Mouse (Mus musculus): ENCODE measurements around the gene Helz2.
"Not testable (repeated sequence)": the region's sequence is repeated elsewhere in the genome, so short reads cannot be mapped to it uniquely, and the experiment has no call there.

Helz2 gene

GRCm38 (mm10) chr2:181193044-181193443 lies 48.8 kb downstream of the Helz2 start:
- no peak for DNase-seq (ENCODE audit: low spot score)

DNA sequence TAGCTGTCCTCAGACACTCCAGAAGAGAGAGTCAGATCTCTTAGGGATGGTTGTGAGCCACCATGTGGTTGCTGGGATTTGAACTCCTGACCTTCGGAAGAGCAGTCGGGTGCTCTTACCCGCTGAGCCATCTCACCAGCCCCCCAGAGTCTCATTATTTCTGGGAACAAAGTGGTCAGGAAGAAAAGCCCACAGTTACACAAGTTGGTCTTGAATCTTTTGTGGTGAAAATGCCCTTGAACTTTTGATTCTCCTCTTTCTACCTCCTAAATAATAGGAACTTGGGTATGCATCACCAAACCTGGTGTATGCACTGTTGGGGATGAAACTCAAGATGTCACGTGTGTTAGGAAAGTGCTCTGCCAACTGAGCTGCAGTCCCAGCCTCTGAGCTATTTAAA lies 49.9 kb downstream of the Helz2 start:
- DNase-seq (ENCODE audit: low spot score): no peak

- not testable (repeated sequence) for DNase-seq (ENCODE audit: low spot score)
These were observed 50.4 kb downstream of the Helz2 start for GRCm38 (mm10) chr2:181191385-181191784.

DNA sequence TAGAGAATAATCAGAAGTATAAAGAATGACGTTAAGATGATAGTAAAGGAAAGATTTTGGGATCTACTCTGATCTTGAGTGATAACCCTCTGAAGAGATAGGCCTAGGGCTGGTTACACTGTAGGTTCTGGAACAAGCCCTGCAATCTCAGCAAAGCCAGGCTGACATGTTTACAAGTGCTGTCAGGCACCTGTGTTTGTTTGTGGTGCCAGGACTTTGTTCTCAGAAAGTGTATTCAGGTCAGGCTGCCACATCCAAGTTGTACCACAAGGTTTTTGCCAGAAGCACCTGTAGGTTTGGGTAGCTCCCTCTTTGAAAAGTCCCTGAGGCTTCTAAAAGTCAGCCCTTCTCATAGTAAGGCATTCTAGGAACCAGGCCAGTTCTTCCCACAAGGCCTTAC lies 52.5 kb downstream of the Helz2 start:
- no peak for DNase-seq (ENCODE audit: low spot score)

- no peak for DNase-seq (ENCODE audit: low spot score)
These were observed 53.1 kb downstream of the Helz2 start for GRCm38 (mm10) chr2:181188681-181189080.

DNA sequence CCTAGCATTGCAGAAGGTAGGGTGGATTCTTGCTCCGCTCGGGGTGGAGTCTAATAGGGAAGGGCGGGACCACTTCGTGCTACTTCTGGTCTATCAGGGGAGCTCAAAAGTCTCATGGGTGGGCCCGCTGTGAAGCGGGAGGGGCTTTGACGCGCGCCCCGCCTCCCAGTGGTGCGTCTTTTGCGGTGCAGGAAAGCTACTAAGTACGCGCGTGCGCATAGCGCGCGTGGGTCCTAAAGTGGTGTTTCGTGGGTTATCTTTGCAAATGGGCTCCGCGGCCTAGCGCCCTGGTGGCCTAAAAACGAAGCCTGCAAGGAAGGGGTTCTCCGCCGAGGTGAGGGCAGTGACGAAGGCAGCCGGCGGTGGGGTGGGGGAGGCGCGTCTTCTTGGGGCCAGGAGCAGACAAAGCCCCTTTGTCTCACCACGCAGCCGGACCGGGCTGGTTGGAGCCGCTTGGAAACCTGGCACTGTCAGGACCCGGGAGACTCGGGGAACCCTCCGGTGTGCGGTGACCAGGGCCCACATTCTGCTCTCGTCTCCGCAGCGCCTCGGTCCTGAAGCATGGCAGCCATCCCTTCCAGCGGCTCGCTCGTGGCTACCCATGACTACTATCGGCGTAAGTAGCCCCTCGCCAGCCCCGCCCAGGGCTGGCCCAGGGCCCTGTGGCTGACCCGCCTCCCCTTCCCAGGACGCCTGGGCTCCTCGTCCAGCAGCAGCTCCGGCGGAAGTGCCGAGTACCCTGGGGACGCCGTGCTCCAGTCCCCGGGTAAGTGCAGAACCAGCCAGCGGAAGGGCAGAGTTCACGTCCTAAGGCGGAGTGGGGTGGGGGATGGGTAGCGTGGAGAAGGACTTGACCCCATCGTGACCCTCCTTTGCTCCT lies 54.5 kb downstream of the Helz2 start, which contains the start of gene Ppdpf:
Gene Ppdpf (plus strand): TSS at position 127 of the 880 bp plus-strand sequence.
- DNase-seq (ENCODE audit: low spot score): peak; percentile 92

DNA sequence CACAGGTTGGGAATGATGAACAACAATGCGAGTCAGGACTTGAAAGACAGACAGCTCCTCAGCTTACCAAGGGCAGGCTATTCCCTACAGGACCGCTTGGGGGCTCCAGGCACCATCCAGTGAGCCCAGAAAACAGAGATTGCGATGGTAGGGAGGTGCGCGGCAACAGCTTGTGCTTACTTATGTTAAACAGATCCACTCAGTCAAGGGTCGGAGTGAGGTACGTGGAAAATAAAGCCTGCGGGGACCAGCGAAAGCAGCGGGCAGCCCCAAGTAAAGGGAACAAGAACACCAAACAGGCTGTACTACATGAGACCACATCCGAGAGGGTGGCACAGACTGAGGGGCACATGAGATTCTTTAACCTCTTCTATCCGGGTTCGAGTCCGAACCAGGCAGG lies 55.2 kb downstream of the Helz2 start:
- DNase-seq (ENCODE audit: low spot score): peak; percentile 70

DNA sequence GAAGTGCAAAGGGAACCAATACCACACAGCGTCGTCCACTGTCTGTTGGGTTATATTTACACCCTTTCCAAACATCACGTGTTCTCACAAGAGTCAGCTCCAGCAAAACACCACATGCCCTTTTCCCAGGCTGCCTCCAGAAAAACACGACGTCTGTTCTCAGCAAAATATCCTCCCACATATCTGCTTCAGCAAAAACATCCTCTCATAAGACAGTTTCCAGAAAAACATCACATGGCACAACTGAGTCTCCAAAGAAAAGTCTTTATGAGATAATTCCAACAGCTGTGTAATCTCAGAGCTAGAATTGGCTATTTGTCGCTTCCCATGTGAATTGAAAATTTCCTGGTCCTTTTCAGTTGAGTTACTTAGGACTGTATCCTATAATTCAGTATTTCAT lies 60.9 kb downstream of the Helz2 start:
- no peak for DNase-seq (ENCODE audit: low spot score)

DNA sequence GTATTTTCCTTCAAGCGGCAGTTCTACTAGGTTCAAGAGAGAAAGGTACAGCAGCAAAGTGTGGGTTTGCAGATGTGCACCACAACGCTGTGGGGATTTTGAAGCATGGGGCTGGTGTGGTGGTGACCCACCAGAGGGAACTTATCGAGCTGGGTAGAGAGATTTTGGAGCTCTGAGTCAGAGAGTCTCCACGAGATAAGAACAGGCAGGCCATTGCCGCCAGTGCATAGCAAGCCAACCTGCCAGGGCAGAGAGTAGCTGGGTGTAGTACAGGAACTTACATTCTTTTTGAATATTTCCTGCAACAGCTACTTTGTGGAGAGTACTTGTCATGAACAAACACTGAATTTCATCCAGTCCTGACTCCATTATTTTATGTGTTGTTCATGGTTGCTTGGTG lies 63.4 kb downstream of the Helz2 start:
- DNase-seq (ENCODE audit: low spot score): no peak

DNA sequence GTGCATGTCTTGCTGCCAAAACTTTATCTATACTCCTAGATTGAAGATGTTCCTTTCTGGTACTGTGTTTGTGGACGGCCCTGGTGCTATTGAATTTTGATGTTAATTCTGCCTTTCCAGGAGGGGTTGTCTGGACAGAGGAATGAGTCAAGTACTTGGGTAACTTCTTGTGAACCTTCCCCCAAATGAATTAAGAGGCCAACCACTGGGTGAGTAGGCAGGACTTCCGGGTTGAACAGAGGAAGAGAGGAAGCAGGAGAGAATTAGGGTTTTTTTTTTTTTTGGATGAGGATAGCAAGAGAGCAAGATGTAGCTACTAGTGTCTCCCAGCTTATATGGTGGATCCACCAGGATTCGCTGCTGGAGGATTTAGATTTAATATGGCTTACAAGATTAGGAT lies 63.8 kb downstream of the Helz2 start:
- DNase-seq (ENCODE audit: low spot score): no peak

Data from ovary, adult 18-20 months (tissue).